Mouse (Mus musculus) G1E (cell line): ENCODE results near the gene Fam69a. TPM values are rescaled to one million over a fixed set of nuclear protein-coding genes. Genes with fewer than 3 reads are reported as not detected.

ENCODE experiments used
- ATAC-seq: 2 replicates; pipeline ENCODE4 v1.8.0; 2016; ENCODE audit warnings: mild to moderate bottlenecking; ENCODE audit not compliant: insufficient number of reproducible peaks, poor library complexity, low FRiP score, severe bottlenecking; ENCODE audit errors: extremely low read depth
- DNase-seq: peaks from one replicate; pipeline ENCODE4 v3.0.0; 2012; ENCODE audit warnings: low spot score
- H3K27me3 ChIP-seq: 2 replicates; pipeline ENCODE4 v1.6.1; 2012; ENCODE audit warnings: mild to moderate bottlenecking, low read length, inconsistent platforms; ENCODE audit not compliant: insufficient read depth
- H3K36me3 ChIP-seq: replicated peaks from 2 replicates; pipeline ENCODE3; 2012; ENCODE audit warnings: mild to moderate bottlenecking, inconsistent platforms
- H3K4me1 ChIP-seq: 2 replicates; pipeline ENCODE4 v1.6.1; 2012; ENCODE audit warnings: low read depth, low read length, inconsistent platforms, mixed read lengths; ENCODE audit not compliant: insufficient read depth
- H3K4me3 ChIP-seq: 2 replicates; pipeline ENCODE4 v1.5.1; 2012; ENCODE audit warnings: low read depth, mild to moderate bottlenecking, inconsistent platforms, low read length, moderate library complexity, mixed read lengths
- H3K9me3 ChIP-seq: replicated peaks from 2 replicates; pipeline ENCODE4 v1.6.1; 2012; ENCODE audit warnings: inconsistent platforms
- CTCF ChIP-seq: IDR thresholded peaks from 2 replicates; pipeline ENCODE4 v1.5.1; 2012; ENCODE audit warnings: low read depth, low read length, inconsistent platforms, mixed read lengths
- GATA1 ChIP-seq: IDR thresholded peaks from 2 replicates; pipeline ENCODE4 v1.6.1; 2012; ENCODE audit warnings: borderline replicate concordance, low read length, inconsistent platforms, mixed read lengths
- GATA2 ChIP-seq: IDR thresholded peaks from 2 replicates; pipeline ENCODE4 v1.6.1; 2012; ENCODE audit warnings: low read depth, low read length, inconsistent platforms, borderline replicate concordance
- POLR2AphosphoS5 ChIP-seq: IDR thresholded peaks from 2 replicates; pipeline ENCODE4 v1.6.1; 2012; ENCODE audit warnings: low read depth, low read length, inconsistent platforms; ENCODE audit not compliant: insufficient replicate concordance
- TAL1 ChIP-seq: conservative IDR thresholded peaks from 2 replicates; pipeline ENCODE4 v1.6.1; 2012; ENCODE audit warnings: low read depth, low read length, inconsistent platforms, mixed read lengths
- polyA plus RNA-seq: library from polyadenylated mRNA; stranded (reverse); fragments of >175 nt; gene quantifications from 2 replicates; pipeline ENCODE4 v1.2.3, GENCODE M21; 2012
- total RNA-seq, 2 experiments: library from RNA; stranded (forward) in 1 of 2; stranded (reverse) in 1 of 2; fragments of 200-1000 nt in 1 of 2; fragments of >200 nt in 1 of 2; fragmentation: Nextera tagmentation in 1 of 2; gene quantifications; 2 replicates each; pipeline ENCODE4 v1.2.3; 2014 to 2017

Gene Fam69a
- total and polyA plus RNA-seq, 3 experiments, result 2.3 to 52.3 (median 25.8) TPM

DNA sequence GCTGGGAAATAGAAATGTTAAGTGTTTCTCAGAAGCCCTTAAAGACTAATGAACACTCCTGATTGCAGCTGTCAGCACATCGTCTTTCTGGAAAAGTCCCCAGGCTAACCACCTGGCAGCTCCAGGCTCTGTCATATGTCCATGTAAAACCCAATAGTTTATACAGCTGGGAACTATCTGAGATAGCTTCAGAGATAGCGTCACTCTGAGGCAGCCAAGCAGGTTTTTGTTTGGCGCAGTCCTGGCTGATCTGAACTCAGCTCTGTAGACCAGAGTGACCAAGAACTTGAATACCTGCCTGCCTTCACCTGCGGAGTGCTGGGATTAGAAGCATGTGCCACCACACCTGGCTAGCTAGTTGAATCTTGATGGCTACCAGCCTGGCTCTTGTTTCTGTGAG, 41.3 kb upstream of the Fam69a start:
- no peak for ATAC-seq
- TF ChIP-seq TAL1 (no peak), CTCF (no peak), GATA2 (no peak), POLR2AphosphoS5 (no peak), GATA1 (no peak)
- Histone ChIP-seq H3K27me3 (peaks cover 3% of the 10 kb centered on the region; the same call in 1 of the 2 replicates), H3K4me3 (no peak overlapping the region), H3K9me3 (no peaks in the 10 kb centered on the region), H3K36me3 (no peaks in the 10 kb centered on the region), H3K4me1 (peaks cover 26% of the 10 kb centered on the region)
- no peak for DNase-seq

DNA sequence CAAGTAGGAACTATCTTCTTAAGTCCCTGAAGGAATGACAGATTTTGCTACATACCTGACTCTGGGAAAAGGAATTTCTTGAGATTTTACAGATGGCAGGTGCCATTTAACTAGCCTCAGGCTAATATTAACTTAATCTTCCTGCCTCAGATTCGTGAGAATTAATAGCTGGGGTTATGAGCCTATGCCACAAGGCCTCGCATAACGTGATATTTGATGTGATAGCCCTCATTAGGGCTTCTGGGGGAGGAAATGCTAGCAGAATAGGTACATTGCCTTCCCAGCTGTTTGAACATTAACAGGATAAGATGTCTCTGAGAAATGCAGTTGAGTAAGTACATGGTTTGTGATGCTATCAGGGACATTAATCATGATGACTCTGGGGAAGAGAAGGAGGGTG, 34.5 kb upstream of the Fam69a start:
- H3K9me3 ChIP-seq, result no peaks in the 10 kb centered on the region
- peaks cover 13% of the 10 kb centered on the region for H3K27me3 ChIP-seq
- no peaks in the 10 kb centered on the region for H3K36me3 ChIP-seq
- H3K4me1 ChIP-seq, result peaks cover 8% of the 10 kb centered on the region; the same call in 1 of the 2 replicates
- ATAC-seq (no peak), DNase-seq (no peak)
- TF ChIP-seq GATA1 (no peak), GATA2 (no peak), TAL1 (no peak), CTCF (no peak)
- H3K4me3 ChIP-seq, result no peak overlapping the region

GRCm38 (mm10) chr5:108019367-108019766, 32.5 kb upstream of the Fam69a start:
- H3K4me3 ChIP-seq, result no peak overlapping the region
- H3K36me3 ChIP-seq, result no peaks in the 10 kb centered on the region
- H3K9me3 ChIP-seq, result no peaks in the 10 kb centered on the region
- H3K27me3 ChIP-seq, result peaks cover 15% of the 10 kb centered on the region
- ATAC-seq (no peak), DNase-seq (no peak)
- H3K4me1 ChIP-seq, result peaks cover 8% of the 10 kb centered on the region; the same call in 1 of the 2 replicates
- no peak for TF ChIP-seq CTCF
- TF ChIP-seq POLR2AphosphoS5, result no peak
- no peak for TF ChIP-seq TAL1
- no peak for TF ChIP-seq GATA1
- no peak for TF ChIP-seq GATA2

GRCm38 (mm10) chr5:108017232-108017631, 30.3 kb upstream of the Fam69a start:
- Histone ChIP-seq H3K4me3 (no peak overlapping the region), H3K4me1 (peaks cover 8% of the 10 kb centered on the region; the same call in 1 of the 2 replicates), H3K27me3 (peaks cover 16% of the 10 kb centered on the region), H3K9me3 (no peaks in the 10 kb centered on the region), H3K36me3 (no peaks in the 10 kb centered on the region)
- ATAC-seq (no peak), DNase-seq (no peak)
- TF ChIP-seq GATA2 (no peak), GATA1 (no peak), TAL1 (no peak), CTCF (no peak), POLR2AphosphoS5 (no peak)

DNA sequence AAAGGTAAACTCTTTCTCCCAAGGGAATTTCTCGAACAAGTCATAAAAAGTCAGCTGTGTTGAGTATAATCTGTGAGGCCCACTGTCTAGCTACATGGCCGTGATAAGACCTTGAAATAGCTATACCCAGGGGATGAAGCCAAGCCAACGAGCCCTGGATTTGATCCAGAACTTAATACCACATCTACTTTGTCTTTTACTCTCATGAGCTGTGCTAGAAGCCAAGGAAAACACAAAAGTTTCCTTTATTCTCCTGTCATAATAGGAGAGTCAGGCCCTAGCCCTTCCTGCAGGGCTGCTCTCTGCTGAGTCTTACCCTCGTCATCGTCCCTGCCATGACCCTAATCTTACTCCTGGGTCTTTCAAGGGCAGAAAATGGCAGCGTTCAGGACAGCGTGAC, 28.5 kb upstream of the Fam69a start:
- DNase-seq (no peak), ATAC-seq (no peak)
- H3K4me1 ChIP-seq, result peaks cover 8% of the 10 kb centered on the region; the same call in 1 of the 2 replicates
- no peak overlapping the region for H3K4me3 ChIP-seq
- peaks cover 18% of the 10 kb centered on the region for H3K27me3 ChIP-seq
- H3K9me3 ChIP-seq, result no peaks in the 10 kb centered on the region
- no peaks in the 10 kb centered on the region for H3K36me3 ChIP-seq
- no peak for TF ChIP-seq TAL1
- TF ChIP-seq CTCF, result no peak
- TF ChIP-seq GATA2, result no peak
- no peak for TF ChIP-seq POLR2AphosphoS5
- no peak for TF ChIP-seq GATA1

- DNase-seq (no peak), ATAC-seq (no peak)
- Histone ChIP-seq H3K4me3 (no peak overlapping the region), H3K27me3 (peaks cover 22% of the 10 kb centered on the region), H3K36me3 (no peaks in the 10 kb centered on the region), H3K4me1 (peaks cover 4% of the 10 kb centered on the region; the same call in 1 of the 2 replicates), H3K9me3 (no peaks in the 10 kb centered on the region)
- TF ChIP-seq CTCF, result no peak
- TF ChIP-seq GATA2, result no peak
- TF ChIP-seq GATA1, result no peak
- TF ChIP-seq POLR2AphosphoS5, result no peak
- TF ChIP-seq TAL1, result no peak
Measured at GRCm38 (mm10) chr5:108014173-108014572, 27.3 kb upstream of the Fam69a start.

DNA sequence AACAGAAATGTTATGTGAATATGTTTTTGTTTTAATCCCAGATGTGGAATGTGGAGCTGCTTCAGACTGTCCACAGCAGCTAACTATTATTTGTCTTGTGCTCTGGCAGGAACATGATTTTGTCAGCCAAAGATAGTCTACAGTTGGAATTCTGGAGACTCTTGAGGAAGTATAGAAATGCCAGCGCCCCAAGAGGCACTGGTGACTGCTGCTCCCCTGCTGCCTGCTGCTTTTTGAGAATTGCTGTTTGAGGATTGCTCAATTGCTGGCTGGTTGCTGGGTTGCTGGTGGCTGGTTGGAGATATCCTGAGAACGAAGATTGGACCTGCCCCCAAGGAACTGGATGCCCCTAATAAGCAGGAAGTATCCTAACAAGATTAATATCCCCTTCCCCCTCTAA, 22.8 kb upstream of the Fam69a start:
- DNase-seq (no peak), ATAC-seq (no peak)
- Histone ChIP-seq H3K4me3 (no peak overlapping the region), H3K9me3 (no peaks in the 10 kb centered on the region), H3K27me3 (peaks cover 34% of the 10 kb centered on the region), H3K36me3 (no peaks in the 10 kb centered on the region), H3K4me1 (peaks cover 7% of the 10 kb centered on the region)
- TF ChIP-seq GATA1 (no peak), POLR2AphosphoS5 (no peak), CTCF (no peak), GATA2 (no peak), TAL1 (no peak)
